8 mouse cellular contexts compared by ENCODE assay signal in genomic region chr7:79504723-79505122, GRCm38 (mm10). TPM values are rescaled to one million over a fixed set of nuclear protein-coding genes. Genes with fewer than 3 reads are reported as not detected.
A peak's percentile ranks its signal among the peaks of the same experiment; 100 is the strongest.
DNase-seq lines count a peak whose midpoint lies in the region; ATAC-seq lines count a peak whose summit lies in the region.

No protein-coding gene starts in this region.

- H3K27ac ChIP-seq in forebrain, embryonic 14.5 days (ENCODE audit: low read depth, low read length): peak overlapping the region; percentile 100
- H3K27ac ChIP-seq in kidney, embryonic 15.5 days: no peak overlapping the region
- no peak overlapping the region for H3K27ac ChIP-seq in limb, embryonic 13.5 days
- peak overlapping the region; percentile 99 for H3K27ac ChIP-seq in neural tube, embryonic 13.5 days (replicated peaks)

- ATAC-seq in forebrain, embryonic 14.5 days: peak; percentile 86
- peak; percentile 90 for ATAC-seq in kidney, embryonic 15.5 days (replicated peaks; ENCODE audit: low FRiP score)
- peak; percentile 55; the same call in 1 of the 2 replicates for ATAC-seq in limb, embryonic 13.5 days (ENCODE audit: low FRiP score, low read depth)
- ATAC-seq in neural tube, embryonic 13.5 days (ENCODE audit: low read depth): peak; percentile 83

- no peaks in the 10 kb centered on the region for H3K9me3 ChIP-seq in forebrain, embryonic 14.5 days (replicated peaks; ENCODE audit: control insufficient read depth, low read length)
- H3K9me3 ChIP-seq in kidney, embryonic 15.5 days (replicated peaks): no peaks in the 10 kb centered on the region
- no peaks in the 10 kb centered on the region for H3K9me3 ChIP-seq in limb, embryonic 13.5 days
- no peaks in the 10 kb centered on the region for H3K9me3 ChIP-seq in neural tube, embryonic 13.5 days

- H3K4me1 ChIP-seq in forebrain, embryonic 14.5 days (ENCODE audit: control insufficient read depth, insufficient read depth, low read length): peaks cover under 1% of the 10 kb centered on the region
- peaks cover 29% of the 10 kb centered on the region for H3K4me1 ChIP-seq in kidney, embryonic 15.5 days
- H3K4me1 ChIP-seq in limb, embryonic 13.5 days: peaks cover 27% of the 10 kb centered on the region
- H3K4me1 ChIP-seq in neural tube, embryonic 13.5 days (replicated peaks): peaks cover 61% of the 10 kb centered on the region

- peak overlapping the region; percentile 99 for H3K4me3 ChIP-seq in forebrain, embryonic 14.5 days (ENCODE audit: low read depth, low read length)
- H3K4me3 ChIP-seq in kidney, embryonic 15.5 days (replicated peaks): peak overlapping the region; percentile 41
- H3K4me3 ChIP-seq in limb, embryonic 13.5 days: peak overlapping the region; percentile 43
- H3K4me3 ChIP-seq in neural tube, embryonic 13.5 days: peak overlapping the region; percentile 89

- peak overlapping the region; percentile 99 for H3K4me2 ChIP-seq in forebrain, embryonic 14.5 days (ENCODE audit: low read length)
- peak overlapping the region; percentile 64 for H3K4me2 ChIP-seq in kidney, embryonic 15.5 days
- H3K4me2 ChIP-seq in limb, embryonic 13.5 days (replicated peaks): peak overlapping the region; percentile 69
- peak overlapping the region; percentile 89 for H3K4me2 ChIP-seq in neural tube, embryonic 13.5 days

- peak overlapping the region; percentile 100 for H3K9ac ChIP-seq in forebrain, embryonic 14.5 days (ENCODE audit: low read length)
- H3K9ac ChIP-seq in kidney, embryonic 15.5 days: no peak overlapping the region
- H3K9ac ChIP-seq in limb, embryonic 13.5 days: no peak overlapping the region
- peak overlapping the region; percentile 100 for H3K9ac ChIP-seq in neural tube, embryonic 13.5 days

- H3K36me3 ChIP-seq in forebrain, embryonic 14.5 days (ENCODE audit: control insufficient read depth, insufficient read depth, low read length): peaks cover 67% of the 10 kb centered on the region
- no peaks in the 10 kb centered on the region for H3K36me3 ChIP-seq in kidney, embryonic 15.5 days
- H3K36me3 ChIP-seq in limb, embryonic 13.5 days: no peaks in the 10 kb centered on the region
- peaks cover 19% of the 10 kb centered on the region for H3K36me3 ChIP-seq in neural tube, embryonic 13.5 days

- WGBS in forebrain, embryonic 14.5 days: under 1% methylated on average over 40 of the region's 42 CpGs
- WGBS in kidney, embryonic 15.5 days: under 1% methylated on average over 42 of the region's 42 CpGs
- WGBS in limb, embryonic 13.5 days: 0% methylated on average over 42 of the region's 42 CpGs
- whole genome bisulfite sequencing in neural tube, embryonic 13.5 days: under 1% methylated on average over 41 of the region's 42 CpGs

- no peaks in the 10 kb centered on the region for H3K27me3 ChIP-seq in forebrain, embryonic 14.5 days (replicated peaks; ENCODE audit: control insufficient read depth, insufficient read depth, low read length)
- peaks cover 100% of the 10 kb centered on the region for H3K27me3 ChIP-seq in kidney, embryonic 15.5 days
- peaks cover 100% of the 10 kb centered on the region for H3K27me3 ChIP-seq in limb, embryonic 13.5 days
- H3K27me3 ChIP-seq in neural tube, embryonic 13.5 days: peaks cover 70% of the 10 kb centered on the region

- DNase-seq in adrenal gland, adult 2 months: peak; percentile 59
- DNase-seq in cerebellum, adult 11 months: peak; percentile 94
- DNase-seq in forebrain, embryonic 14.5 days (ENCODE audit: low spot score): peak; percentile 98
- DNase-seq in urinary bladder, postnatal 36 days (ENCODE audit: low spot score in 2 of 2): no peak
- no peak for DNase-seq in urinary bladder, adult 2 months (ENCODE audit: low spot score)

RNA-seq across cellular contexts. Expression of gene Polg, which starts 38.6 kb away (rescaled TPM):
- total RNA-seq in adrenal gland, adult 2 months (2021): 10 to 100 TPM; 65.7 to 69.3 TPM
- polyA plus RNA-seq in adrenal gland, adult 2 months (2012; rRNA removed): 49.3 and 50.1 TPM in 2 replicates
- polyA plus RNA-seq in forebrain, embryonic 14.5 days (2014; fragmentation: Nextera tagmentation; extraction: Ambion mirVana): 20.2 and 23.4 TPM in 2 replicates
- 32.9 and 36.7 TPM in 2 replicates for polyA plus RNA-seq in kidney, embryonic 15.5 days (2015; fragmentation: Nextera tagmentation; extraction: Ambion mirVana)
- 32.9 and 35.3 TPM in 2 replicates for polyA plus RNA-seq in limb, embryonic 13.5 days (2015; fragmentation: Nextera tagmentation; extraction: Ambion mirVana)
- polyA plus RNA-seq in neural tube, embryonic 13.5 days (2015; fragmentation: Nextera tagmentation; extraction: Ambion mirVana): 28.2 and 28.6 TPM in 2 replicates
- polyA plus RNA-seq in urinary bladder, adult 2 months (2012; rRNA removed): 50.9 and 56.0 TPM in 2 replicates

Comparison
In these comparisons a context has a peak if more than half of its experiments do, and no peak if none do; other contexts are left out.
1. DNase-seq: peak in adrenal gland, adult 2 months (single experiment), cerebellum, adult 11 months (single experiment) and forebrain, embryonic 14.5 days (single experiment); none in urinary bladder, postnatal 36 days (0 of 2) and urinary bladder, adult 2 months (single experiment).
2. H3K27ac ChIP-seq: peak in forebrain, embryonic 14.5 days (single experiment) and neural tube, embryonic 13.5 days (single experiment); none in kidney, embryonic 15.5 days (single experiment) and limb, embryonic 13.5 days (single experiment).
3. H3K4me3 ChIP-seq: peak in every context shown above with its lines; median percentile 99 in forebrain, embryonic 14.5 days; 89 in neural tube, embryonic 13.5 days; 43 in limb, embryonic 13.5 days; 41 in kidney, embryonic 15.5 days.
4. H3K9ac ChIP-seq: peak in forebrain, embryonic 14.5 days (single experiment) and neural tube, embryonic 13.5 days (single experiment); none in kidney, embryonic 15.5 days (single experiment) and limb, embryonic 13.5 days (single experiment).
5. Peak in every context shown above with its lines, with median percentiles within 50 percentile points of each other: ATAC-seq and H3K4me2 ChIP-seq.